Mouse (Mus musculus) layer of hippocampus, postnatal 10 days (tissue): ENCODE results near the gene Ppm1h. TPM values are rescaled to one million over a fixed set of nuclear protein-coding genes. Genes with fewer than 3 reads are reported as not detected.

Experiments used
- DNase-seq, 2 experiments: peaks; one replicate each; pipeline ENCODE4 v3.0.0; 2021; ENCODE audit warnings: low spot score in 2 of 2
- long read RNA-seq: library from polyadenylated mRNA; stranded (forward); transcript quantifications from one replicate; pipeline ENCODE4 v2.0.0, GENCODE M21; 2023
- total RNA-seq, 2 experiments: library from RNA; stranded (reverse); gene quantifications; 2 replicates each; pipeline ENCODE4 v1.2.3; 2021

Gene Ppm1h
- total RNA-seq = 10 to 100 TPM; 74.1 to 75.4 TPM
- long read RNA-seq, full-length matches to known transcripts = 10 of 25 reads
- long read RNA-seq, partial matches to known transcripts = 2 of 25 reads
- long read RNA-seq, other reads (novel, unspliced or antisense) = 13 of 25 reads

DNA sequence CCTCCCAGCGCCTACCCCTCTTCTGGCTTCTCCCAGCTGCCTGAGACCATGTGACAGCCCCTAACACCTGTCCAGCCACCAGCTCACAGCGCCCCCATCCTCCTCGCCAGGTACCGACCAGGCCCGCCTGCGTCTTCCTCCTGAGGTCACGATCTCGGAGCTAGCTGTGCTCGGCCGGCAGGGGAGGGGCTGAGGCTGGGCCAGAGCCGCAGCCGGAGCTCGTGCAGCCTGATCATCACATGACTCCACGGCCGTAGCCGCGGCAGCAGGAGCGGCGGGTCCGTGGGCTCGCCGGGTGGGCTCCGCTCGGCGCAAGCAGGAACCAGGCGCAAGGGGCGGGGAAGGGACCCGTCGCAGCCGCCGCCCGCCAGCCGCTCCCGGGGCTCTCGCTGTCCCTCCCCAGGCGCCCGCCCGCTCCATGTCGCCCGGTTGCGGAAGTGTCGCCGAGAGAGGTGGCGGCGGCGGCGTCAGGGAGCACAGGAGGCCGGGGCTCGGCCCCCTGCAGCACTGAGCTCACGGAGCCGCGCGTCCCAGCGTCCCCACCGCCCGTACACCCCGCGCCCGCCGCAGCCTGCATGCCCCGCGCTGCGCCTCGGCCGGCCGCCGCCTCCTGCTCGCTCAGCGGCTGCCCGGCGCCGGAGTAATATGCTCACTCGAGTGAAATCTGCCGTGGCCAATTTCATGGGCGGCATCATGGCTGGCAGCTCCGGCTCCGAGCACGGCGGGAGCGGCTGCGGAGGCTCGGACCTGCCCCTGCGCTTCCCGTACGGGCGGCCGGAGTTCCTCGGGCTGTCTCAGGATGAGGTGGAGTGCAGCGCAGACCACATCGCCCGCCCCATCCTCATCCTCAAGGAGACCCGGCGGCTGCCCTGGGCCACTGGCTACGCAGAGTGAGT is at the start of gene Ppm1h:
Gene Ppm1h, plus strand, starts transcription at position 222 of the 896 bp plus-strand sequence.
- DNase-seq = peak; percentile 60 to 71

DNA sequence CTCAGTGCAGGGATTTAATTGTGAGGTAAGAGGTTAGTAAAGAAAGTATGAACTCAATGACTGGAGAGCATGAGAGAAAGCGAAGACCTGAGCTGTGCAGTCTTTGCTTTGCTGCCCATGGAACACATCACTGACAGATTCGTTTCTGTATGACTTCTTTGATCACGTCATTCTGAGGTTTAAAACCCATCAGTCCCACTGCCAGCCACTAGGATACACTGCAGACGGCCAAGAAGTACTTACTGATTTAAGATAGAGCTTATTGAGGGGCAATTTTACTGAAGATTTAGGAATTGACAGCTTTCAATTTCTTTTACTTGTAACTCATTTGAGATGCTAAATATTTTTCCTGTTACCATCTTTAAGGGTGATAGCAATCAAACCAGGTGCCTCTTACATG is 49.6 kb upstream of the Ppm1h start:
- no peak for DNase-seq

GRCm38 (mm10) chr10:122639879-122640278 is 38.7 kb upstream of the Ppm1h start:
- DNase-seq = no peak

DNA sequence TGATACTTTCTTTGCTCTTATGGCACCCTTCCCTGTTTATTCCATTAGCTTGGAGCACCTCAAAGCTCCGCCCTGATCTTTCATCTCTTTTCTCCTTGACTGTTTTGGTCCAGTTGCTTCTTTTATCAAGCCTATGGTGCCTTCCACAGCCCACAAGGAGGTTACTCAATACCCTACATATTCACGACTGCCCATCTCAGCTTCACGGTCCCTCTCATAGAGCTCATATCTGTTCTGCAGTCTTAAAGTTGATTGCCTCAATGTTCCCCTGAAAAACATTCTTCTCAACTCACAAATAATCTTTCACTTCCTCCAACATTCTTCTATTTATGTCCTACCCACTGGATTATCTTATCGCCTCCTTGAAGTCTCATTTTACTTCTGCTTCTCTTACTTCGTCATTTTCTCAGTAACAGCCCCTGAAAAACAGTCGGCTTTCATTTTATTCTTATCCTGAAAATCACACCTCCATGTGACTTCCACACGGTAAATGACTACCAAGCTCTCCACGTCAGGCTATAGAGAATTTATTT is 37.2 kb upstream of the Ppm1h start:
- no peak for DNase-seq

- DNase-seq = no peak
These were observed 36.4 kb upstream of the Ppm1h start for GRCm38 (mm10) chr10:122642125-122642524.

DNA sequence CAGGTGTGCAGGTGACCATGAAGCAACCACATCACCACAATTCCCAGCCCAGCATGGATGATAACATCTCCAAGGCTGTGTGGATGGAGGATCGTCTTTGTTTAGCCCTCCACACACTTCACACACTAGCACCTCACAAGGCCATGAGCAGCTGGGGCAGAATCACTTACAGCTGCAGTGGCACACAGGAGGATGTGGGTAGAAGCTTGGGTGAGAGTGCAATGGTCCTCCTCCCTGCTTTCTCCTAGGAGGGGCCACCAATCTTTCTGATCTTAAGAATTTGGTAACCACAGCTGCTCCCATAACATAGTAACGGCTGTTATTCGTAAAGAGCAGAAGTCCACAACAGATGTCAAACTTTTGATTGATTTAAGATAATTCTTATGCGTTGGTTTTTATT is 26.6 kb upstream of the Ppm1h start:
- no peak for DNase-seq

DNA sequence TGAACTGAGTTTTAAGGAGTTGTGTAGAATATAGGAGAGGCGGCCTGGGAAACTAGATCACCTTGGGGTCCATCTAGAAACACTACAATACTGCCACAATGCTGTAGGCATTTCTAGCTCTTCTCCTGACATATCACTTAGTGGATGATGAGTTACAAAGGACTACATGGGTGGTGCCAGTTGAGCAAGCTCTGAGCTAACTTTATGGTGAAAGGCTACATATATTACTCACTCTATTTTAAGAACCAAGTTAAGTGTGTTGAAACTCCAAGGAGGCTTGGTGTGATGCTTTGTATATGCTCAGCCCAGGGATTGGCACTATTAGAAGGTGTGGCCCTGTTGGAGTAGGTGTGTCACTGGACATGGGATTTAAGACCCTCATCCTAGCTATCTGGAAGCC is 26.0 kb upstream of the Ppm1h start:
- DNase-seq = no peak

DNA sequence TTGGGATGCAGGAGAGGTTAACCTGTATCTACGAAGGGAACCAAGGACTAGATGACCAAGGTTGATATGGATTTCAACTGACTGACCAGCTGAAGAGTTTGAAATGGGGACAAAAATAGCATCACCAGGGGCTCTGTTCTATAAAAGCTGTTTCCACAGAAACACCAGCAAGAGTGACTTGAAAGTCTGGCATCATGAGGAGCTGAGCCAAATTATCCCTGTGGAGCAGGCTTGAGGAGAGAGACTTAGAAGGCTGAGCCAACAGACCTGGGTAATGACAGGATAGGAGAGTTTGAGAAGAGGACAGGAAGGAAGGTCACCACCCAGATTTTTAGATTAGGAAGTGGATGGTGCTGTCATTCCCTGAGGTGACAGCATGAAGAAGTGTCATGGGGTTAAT is 12.9 kb upstream of the Ppm1h start:
- no peak for DNase-seq

DNA sequence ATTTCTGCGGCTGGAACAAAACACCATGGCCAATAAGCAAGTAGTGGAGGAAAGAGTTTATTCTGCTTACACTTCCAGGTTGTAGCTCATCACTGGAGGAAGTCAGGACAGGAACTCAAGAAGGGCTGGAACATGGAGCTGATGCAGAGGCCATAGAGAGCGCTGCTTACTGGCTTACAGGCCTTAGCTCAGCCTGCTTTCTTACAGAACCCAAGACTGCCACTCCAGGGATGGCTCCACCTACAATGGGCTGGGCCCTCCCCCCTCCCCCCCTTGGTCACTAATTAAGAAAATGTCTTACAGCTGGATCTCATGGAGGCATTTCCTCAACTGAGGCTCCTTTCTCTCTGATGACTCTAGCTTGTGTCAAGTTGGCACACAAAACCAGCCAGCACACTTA is 7.3 kb upstream of the Ppm1h start:
- no peak for DNase-seq

DNA sequence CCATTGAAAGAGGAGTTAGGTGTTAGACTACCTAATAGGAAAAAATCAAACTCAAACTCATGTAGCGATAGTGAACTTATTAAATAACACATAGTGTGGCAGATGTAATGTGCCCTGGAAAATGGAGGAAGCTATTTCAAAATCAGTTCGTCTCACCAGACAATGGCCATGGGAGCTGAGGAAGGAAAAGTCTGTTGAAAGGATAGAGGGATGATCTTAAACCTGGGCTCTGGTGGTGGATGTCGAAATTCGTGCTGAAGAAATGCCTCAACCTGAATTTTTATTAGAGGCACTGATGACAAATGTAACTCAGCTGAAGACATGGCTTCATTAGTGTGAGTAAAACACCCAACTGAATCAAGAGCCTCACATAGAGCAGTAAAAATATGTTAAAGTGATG is 6.5 kb upstream of the Ppm1h start:
- no peak for DNase-seq

- peak in 1 of 2 experiments; percentile 31 for DNase-seq
These were observed 979 bp downstream of the Ppm1h start for GRCm38 (mm10) chr10:122679437-122680045.

GRCm38 (mm10) chr10:122680387-122681084 is 2.0 kb downstream of the Ppm1h start:
- peak; percentile 49 to 55 for DNase-seq

DNA sequence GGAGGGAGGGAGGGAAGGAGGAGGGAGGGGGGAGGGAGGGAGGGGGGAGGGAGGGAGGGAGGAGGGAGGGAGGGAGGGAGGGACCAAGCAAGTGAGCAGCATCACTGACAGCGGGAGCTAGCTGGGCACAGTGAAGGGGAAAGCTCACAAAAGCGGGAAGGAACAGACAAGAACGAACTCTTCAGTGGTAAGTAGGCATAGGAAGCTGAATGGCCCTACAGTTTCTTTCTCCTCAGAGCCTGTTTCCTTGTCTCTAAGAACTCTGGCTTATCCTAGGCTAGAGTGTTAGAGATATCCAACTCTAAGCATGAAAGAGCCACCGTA is 2.5 kb downstream of the Ppm1h start:
- DNase-seq = no peak

DNA sequence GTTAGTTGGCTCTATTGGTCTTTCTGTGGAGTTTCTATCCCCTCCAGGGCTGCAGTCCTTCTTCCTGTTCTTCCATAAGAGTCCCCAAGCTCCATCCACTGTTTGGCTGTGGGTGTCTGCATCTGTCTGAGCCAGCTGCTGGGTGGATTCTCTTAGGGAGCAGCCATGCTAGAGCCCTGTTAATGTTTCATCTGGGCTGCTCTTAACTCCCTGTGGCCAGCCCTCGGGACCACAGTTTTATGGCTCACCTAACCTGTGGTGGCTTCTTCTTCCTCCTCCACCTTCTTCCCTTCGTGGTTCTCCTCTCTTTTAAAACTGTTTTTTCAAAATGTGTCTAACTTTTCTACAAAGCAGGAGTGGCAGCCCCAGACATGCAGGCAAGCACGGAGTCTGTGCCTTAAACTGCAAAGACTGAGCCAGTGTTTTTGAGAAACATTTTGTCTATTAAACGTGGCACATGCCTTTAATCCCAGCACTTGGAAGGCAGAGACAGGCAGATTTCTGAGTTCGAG is 5.3 kb downstream of the Ppm1h start:
- DNase-seq = no peak

GRCm38 (mm10) chr10:122685297-122685696 is 6.7 kb downstream of the Ppm1h start:
- DNase-seq = no peak

- DNase-seq = no peak
These were observed 7.4 kb downstream of the Ppm1h start for GRCm38 (mm10) chr10:122685836-122686531.

- no peak for DNase-seq
These were observed 12.1 kb downstream of the Ppm1h start for GRCm38 (mm10) chr10:122690698-122691097.

GRCm38 (mm10) chr10:122693158-122693777 is 14.7 kb downstream of the Ppm1h start:
- peak; percentile 50 to 53 for DNase-seq

DNA sequence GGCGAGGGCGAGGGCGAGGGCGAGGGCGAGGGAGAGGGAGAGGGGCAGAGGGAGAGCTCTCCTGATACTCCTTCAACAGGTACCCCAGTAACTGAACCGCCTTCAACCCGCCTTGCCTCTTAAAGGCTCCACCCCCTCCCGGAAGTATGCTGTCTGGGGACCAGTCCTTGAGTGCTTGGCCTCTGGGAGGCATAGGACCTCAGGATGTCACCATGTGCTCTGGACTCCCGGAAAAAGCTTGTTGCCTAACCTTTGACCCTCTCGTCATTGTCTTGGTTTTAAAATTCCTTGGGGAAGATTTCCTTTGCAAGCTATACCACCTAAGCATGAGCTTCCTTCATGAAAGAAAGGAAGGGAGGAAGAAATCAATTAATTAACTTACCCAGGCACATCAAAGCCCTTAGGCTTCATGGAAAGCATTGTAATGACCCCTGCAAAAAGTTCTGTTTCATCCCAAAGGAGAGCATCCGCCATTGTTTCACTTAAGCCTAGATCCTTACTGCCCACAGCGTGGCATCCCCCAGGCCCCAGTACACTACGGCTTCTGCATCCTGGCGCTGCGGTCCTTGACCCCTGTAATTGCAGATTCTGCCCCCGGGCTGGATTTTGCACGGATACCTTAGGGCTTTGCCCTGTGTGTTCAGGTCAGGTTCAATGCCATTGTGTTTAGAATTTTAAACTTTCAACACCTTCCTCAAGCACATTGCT is 15.5 kb downstream of the Ppm1h start:
- no peak for DNase-seq

- DNase-seq = no peak
These were observed 17.8 kb downstream of the Ppm1h start for GRCm38 (mm10) chr10:122696335-122696734.
